Mouse (Mus musculus) forelimb bud, embryonic 11.5 days (tissue): Measurements from ENCODE around the gene Arid5b.

Source experiments
- DNase-seq: peaks from one replicate; pipeline ENCODE4 v3.0.0-alpha.2; 2012; ENCODE audit warnings: low read depth, low spot score

The Arid5b gene

DNA sequence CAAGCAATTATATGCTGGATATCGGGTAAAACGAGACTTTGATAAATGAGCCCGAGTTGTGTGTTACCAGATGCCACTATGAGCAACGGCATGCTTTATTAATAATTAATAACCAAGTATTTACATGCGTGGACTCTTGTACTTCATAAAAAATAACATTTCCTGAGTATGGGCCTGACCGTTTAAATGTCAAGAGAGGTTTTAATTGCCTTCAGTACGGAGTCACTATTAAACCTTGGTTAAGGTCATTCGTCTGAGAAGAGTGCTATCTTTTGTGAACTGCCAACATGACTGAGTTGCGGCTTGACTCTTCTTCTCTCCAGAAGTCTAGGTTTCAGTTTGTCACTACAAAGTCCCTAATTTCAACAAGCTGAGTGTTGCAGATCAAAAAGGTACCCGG, 8.8 kb downstream of the Arid5b start:
- no peak for DNase-seq

DNA sequence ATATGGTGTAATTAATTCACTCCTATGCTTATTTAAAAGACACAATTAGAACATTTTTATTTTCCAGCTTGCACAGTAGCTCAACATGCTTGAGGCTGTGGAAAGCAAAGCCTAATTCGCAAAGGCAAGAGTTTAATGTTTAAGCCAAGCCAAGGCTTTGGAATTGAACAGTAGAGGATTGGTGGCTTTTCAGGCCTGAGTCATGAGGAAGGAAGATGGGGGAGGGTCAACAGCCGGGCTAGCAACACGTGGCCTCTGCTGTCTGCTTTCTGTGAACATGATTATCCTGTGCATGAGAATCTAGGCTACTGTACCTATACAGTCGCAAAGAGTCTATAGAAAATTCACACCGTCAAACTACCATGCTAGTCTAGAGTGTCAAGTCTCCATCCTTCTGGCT, 9.9 kb downstream of the Arid5b start:
- DNase-seq: no peak

DNA sequence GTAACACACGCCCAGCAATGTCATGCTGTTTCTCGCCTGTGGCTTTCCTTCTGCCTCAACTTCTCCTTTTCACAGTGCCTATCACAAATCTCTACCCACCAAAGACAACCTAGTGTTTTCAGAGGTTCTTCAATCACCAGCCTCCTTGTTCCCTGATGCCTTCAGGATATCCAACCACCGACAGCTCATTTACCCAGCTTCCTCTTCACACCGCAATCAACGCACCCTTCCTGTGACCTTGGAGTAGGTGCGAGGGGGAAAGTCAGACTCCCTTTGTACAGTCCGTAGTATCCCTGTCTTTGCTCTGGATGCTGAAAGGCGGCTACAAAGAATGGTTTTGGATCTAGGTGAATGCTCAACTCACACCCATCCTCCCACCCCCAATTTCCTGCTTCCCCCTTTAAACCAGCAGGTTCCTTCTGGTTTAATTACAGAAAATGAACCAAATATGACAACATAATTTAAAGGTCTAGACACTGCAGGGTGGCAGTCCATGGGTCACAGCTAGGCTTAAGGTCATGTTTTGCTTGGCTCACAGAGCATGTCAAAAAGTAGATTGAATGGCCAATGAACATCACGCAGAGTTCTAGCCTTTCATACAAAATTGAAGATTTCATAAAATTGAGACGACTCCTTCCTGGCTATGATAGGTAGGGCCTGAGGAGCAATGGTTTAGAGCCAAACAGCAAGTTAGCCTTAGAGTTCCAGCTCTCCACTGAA, 14.4 kb downstream of the Arid5b start:
- no peak for DNase-seq

DNA sequence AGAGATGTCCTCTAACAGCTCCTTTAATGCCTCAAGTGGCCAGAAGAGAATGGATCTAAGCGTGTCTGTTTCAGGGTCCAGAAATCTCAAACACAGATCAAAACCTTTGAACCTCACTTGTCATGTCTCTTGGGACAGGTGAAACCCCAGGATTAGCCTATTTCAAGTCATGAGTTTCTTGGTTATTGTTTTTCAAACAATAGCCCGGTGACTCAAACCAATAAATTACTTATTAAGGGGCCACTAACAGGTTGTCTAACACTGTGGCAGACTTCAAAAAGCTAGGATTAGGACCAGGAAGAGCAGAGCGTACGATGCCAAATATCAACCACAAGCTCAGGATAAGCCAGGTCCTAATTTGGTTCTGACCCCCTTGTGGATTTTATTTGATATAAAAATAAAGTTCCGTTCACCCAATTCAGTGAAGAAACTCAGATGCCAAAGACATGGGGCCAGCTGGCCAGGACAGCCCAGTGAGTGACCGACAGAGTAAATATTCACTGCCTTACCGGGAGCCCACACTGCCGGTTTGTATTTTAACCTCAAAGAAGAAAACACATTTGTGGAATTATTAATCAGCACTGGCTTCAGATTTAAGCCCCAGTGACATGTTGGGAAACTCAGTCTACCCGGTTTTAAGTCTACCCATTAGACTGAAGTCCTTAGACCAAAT, 15.1 kb downstream of the Arid5b start:
- DNase-seq: no peak

DNA sequence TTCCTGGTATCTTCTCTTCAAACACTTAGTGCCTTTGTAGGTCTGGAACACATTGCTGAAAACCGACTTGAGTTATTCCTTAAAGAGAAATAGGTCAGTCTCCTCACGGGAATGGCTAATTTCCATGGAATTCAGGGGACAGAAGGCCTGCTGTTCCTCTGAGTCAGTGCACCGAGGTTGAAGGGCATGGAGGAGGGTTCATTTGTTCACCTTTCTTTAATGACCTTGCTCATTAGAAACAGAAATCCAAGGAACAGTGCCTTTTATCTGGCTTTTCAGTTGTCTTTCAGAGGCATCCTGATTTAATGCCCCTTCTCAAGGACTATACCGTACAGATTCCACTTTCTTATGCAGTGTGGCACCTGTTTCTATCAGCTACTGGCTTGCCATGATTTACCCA, 18.9 kb downstream of the Arid5b start:
- no peak for DNase-seq

DNA sequence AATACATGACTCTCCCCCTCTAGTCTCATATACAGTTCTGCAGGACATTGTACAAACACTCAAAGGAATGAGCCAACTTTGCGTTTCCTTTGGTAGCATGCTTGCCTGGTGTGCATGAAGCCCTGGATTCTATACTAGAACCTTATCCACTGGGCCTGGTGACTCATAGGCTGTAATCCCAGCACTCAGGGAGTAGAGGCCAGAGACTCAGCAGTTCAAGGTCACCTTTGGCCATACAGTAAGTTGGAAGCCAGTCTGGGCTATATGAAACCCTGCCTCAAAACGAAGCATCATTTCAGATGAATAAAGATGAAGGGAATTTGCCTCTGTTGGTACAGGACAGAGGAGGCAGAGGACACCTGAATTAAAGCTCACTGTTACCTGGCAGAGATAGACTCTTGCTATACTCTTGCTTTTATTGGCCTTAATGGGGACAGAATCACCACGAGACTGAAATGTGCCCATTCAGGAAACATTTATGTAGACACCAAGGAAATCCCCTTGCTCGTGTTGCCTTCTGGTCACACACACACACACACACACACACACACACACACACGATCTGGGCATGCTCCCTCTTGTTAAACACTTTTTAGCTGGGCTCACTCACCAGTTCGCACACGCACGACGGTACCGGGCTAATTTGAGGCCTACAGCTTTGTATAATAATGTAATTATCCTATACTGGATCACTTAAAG, 21.0 kb downstream of the Arid5b start:
- no peak for DNase-seq

DNA sequence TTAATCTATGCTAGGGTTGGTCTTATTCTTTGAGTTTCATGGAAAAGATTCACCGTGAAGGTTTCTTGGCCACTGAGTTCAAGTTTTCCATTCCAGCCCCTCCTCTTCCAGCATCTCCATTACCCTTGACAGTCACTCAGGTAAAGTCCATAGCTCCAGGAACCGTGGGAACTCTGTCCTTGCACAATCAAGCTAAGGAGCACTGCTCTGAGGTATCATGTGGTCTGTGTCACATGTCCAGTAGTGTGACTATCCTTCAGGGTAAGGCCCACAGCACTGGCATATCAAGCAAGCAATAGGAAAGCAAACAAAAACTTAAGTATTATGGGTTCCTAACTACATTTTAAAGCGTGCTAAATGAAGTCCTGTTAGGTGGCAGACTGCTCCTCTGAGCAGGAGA, 22.4 kb downstream of the Arid5b start:
- no peak for DNase-seq

DNA sequence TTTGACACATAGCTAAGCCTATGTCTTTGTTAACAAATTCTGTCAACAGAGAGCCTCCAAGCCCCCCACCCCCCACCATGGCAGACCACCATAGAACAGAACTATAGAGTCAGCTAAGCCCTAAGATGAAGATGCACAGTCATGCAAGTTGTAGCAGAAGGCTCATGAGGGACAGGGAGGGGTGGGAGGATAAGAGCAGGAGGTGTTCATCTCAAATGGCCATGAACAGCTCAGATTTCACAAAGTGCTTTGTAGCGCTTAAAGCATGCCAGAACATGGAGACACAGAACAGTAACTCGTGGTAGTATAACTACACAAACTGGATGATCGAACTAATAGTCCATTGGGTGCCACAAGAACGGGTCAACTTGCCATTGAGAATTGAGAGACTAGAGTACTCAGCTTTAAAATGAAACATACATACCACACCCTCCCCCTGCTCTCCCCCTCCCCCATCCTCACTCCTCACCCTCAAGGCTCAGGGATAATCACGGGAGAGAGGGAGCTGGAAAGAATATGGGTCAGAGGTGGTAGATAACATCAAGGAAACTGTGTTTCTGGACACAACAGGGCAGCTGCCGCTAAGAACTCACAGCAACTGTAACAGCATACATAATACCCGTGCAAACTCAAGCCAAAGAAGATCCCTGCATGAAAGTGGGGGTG, 25.0 kb downstream of the Arid5b start:
- no peak for DNase-seq

DNA sequence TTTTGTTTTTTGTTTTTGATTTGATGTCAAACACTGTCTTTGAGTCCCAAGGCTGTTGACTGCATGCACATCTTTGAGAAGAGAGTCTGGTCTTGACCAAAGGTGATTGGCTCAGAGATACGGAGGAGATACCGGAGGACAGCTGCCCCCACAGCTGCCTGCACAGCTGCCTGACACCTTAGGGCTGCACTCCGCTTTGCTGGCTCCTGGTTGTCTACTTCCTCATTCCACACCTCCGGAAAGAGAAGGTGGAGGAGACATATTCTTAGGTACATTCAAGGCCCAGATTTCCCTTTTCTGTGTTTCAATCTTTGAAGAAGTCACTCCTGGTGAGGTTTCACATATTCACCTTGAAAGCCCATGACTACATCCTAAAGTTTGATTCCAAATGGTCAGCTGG, 25.9 kb downstream of the Arid5b start:
- DNase-seq: no peak

DNA sequence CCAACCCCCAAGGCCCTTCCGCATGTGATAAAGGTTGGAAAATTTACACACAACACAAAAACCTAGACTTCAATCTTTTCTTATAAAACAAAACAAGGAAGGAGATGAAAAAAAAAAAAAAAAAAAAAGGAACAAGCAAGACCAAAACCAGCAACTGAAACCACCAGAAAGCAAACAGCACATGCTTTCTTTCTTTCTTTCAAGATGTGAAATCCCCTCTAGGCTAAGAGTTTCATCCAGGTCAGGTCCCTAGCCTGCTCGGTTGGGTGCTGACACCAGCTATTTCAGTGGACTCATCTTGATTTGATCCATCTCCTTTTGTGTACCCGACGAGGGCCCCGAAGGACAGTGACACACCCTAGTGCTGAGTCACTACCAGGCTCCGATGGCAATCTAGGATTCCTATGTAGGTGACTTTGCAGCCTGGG, 29.2 kb downstream of the Arid5b start:
- DNase-seq: no peak

DNA sequence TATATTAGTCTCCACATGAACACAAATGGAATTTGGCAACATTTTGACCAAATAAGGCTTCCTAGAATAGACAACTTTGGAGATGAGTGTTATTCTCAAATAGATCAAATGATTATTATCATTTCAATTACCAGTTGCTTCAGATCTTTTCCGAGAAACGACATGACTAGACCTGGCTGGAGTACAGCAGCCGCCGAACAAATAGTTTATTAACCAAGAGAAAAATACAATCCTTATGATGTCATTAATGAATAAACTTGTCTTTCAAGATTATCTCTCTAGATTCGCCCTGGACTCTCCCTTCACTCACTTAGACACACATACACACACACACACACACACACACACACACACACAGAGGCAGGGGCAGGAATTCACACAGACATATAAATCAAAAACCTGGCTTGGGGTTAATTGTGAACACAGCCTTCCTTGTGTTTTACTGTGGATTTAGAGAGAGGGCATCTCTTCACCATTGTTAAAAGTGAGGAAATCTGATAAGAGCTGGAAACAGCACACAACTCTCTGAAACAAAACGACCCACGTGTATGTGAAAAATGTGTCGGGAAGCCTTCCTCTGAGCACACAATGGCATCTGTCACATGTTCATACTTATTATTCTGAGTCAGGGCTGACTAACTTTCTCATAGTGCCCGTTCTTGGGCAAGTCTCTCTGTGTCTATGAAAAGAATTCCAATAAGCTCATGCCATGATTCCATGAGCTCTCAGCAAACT, 30.1 kb downstream of the Arid5b start:
- no peak for DNase-seq

DNA sequence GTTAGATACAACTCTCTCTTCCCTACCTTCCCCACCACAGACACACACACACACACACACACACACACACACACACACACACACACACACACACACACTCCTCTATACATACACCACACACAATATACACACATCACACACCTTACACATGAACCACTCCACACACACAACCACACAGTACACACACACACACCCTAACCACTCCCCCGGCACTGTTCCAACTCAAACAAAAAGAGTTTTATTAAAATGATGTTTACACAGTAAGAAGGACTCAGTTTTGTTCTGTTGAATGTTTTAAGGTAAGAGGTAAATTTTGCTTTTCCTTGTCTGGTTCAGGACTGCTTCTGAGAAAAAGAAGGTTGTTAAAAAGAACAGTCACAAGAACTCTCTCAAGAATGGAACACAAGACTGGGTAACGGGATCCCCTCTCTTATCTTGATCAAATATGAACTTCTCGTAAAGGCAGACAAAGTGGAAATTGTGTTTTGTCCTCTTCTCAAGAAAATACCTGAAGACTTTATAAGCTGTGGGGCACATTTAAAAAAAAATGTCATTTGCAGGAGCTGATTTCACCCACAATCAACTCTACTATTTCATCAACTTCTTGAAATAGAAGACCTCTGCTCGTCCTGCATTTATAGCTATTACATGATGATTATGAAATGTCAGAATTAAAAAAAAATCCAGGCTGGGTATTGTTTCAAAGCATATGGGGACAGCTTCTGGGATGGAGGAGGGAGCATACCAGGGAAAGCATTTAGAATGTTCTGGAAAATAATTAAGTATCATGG, 30.9 kb downstream of the Arid5b start:
- DNase-seq: no peak

DNA sequence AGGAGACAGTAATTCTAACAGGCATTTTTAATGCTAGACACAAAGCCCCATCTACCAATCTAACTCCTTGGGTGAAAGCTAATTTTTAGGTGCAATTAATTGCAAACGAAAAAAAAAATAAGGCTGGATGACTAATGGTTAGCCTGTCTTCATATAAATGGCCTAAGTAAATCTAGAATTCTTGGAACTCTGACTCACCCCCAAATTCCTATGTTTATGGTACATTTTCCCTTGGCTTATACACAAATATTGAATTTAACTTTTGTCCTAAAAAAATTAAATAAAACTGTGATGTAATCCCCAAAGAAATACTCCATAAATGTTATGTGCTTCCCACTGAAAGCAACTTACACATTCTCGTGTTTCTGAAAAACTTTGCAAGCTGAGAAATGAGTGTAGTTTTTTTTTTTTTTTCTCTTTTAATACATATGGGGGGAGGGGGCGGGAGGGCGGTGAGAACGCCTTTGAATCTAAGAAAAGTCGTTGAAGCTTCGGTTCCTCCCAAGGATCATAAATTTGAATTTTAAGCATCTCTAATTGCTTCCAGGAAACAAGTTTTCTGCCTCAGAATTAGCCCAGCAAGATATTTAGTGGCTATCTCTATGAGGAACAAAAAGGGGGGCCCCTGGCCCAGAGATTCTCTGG, 31.8 kb downstream of the Arid5b start:
- no peak for DNase-seq

DNA sequence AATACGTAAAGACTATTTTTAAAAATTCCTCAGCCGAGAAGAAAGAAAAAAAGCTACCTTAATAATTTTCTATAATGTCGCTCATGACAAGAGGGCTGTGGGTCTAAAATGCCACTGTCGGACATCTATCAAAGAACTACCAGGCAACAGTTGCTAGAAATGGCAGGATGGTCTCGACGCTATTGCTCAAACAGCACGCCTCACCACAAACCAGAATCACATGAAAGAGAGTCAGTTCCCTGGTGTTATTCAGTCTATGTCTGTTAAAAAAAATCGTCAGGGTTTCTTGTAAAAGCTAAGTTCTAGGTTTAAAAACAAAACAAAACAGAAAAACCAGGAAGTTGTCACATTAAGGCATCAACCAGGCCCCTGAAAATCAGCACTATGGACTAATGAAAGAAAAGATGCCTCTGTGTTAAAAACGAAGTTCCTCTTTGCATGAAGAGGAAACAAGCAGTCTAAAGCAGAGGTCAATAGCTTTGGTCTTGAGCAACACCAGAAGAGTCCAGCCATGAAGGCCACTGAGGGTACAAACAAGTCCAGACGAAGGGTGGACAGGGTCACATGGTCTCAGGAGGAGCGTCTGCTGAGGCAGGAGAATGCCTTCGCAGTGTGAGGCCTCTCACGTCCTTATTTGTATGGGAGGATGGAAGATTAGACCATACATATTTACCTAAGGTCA, 37.6 kb downstream of the Arid5b start:
- no peak for DNase-seq

DNA sequence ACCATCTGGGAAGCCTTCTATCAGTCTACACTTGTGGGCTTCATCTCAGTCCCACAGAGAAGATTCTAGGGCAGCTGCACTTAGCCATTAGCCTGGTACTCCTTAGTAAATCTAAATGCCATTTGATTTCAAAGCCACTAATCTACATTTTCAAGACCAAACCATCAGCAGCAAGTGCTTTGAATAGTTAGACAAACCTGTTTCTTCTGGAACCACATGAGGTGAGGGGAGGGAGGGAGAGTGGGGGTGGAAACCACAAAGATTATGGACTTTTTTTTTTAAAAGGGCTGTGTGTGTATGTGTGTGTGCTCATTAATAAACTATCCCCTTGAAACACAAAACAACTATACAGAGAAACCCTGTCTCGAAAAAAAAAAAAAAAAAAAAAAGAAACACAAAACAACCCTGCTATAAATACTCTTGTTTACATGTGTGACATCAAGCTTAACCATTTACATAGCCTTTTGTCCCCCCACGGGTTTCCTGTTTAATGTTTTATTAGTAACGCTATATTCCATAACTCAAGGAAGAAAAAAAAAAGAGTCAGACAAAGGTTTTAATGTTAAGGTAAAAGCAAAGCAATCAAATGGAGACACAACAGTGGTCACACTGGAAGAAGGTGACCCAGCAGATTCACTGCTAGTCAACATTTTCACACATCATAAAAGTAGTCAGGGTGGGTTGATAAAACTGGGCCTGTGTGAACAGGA, 38.3 kb downstream of the Arid5b start:
- DNase-seq: no peak

DNA sequence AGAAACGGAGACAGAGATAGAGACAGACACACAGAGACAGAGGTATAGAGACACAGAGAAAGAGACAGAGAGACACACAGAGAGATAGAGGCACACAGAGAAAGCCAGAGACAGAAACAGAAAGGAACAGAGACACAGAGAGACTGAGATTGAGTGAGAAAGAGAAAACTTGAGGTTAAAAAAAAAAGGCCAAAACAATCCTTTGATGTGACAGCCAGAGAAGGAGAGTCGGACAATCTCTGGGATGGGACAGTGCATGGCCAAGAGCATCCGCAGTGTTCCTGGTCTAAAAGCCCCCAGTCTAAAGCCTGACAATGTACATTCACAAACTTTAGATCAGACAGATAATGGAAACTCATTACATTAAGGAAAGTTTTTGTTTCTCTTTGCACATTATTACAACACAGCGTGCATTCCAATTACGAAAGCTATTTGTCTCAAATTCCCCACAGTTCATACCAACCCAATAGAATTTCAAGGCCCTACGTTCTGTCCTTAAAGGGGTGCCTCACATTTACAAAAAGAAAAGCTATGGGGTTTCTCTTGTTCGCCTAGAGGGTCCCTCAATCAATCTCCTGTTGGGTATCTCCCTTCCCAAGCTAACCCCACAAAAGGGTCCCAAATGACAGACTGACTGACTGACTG, 39.0 kb downstream of the Arid5b start:
- DNase-seq: no peak

DNA sequence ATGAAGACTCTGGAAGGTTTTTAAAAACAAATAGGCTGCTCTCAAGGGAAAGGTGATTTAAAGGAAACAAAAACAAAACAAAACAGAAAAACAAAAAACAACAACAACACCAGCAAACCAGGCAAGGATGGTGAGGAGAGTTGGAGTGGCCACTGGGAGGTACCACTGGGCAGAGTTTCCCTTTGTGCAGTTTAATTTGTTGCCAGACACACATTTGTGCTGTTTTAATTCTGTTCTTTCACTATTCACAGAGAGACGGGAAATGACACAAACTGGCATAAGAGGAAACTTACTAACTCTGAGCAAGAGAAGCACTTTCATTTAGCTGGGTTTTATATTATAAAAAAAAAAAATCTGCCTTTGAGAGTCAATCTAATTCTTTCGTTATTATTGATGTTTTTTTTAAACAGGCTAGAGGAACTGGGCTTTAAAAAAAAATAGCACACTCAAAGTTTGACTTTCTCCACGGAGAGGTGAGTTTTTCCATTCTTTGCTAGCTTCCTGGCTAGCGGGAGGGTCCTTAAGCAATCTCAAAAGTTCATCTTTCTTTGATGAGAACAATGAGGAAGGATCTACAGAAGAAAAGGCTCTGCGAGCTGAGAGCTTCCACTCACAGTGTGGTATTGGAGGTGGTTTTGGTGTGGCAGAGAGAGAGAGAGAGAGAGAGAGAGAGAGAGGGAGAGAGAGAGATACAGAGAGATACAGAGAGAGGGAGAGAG, 39.7 kb downstream of the Arid5b start:
- DNase-seq: no peak

DNA sequence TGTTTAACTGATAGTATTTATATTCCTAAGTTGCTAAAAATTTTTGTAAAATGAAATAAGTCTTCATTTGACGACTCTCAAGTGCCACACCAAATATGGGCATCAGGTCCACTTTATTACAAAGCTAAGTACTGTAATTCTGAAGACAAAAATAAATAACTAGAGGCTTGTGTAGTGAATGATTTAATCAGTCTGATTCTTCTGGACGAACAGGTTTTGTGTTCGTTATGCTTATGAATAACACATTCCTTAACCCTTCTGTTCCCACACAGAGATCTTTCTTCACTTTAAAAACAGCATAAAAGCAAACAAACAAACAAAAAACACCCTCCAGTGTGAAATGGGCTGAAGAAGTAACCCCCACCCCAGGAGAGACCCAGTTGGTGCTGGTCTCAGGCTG, 40.4 kb downstream of the Arid5b start:
- no peak for DNase-seq
